Mouse (Mus musculus): ENCODE measurements around the gene Olfr295.

Gene Olfr295

GRCm38 (mm10) chr7:86583562-86583961, at the start of gene Olfr295:
Gene Olfr295 (plus strand): TSS chr7:86583862.
- DNase-seq (ENCODE audit: low spot score in 2 of 2): no peak

GRCm38 (mm10) chr7:86616543-86616942, 32.9 kb downstream of the Olfr295 start, which contains the start of gene Olfr294:
Gene Olfr294 (minus strand): TSS chr7:86616643.
- no peak for DNase-seq (ENCODE audit: low spot score in 2 of 2)

Measured in right cerebral cortex, postnatal 10 days (tissue).